Mouse (Mus musculus): ENCODE results near the gene Itpr1.

DNA sequence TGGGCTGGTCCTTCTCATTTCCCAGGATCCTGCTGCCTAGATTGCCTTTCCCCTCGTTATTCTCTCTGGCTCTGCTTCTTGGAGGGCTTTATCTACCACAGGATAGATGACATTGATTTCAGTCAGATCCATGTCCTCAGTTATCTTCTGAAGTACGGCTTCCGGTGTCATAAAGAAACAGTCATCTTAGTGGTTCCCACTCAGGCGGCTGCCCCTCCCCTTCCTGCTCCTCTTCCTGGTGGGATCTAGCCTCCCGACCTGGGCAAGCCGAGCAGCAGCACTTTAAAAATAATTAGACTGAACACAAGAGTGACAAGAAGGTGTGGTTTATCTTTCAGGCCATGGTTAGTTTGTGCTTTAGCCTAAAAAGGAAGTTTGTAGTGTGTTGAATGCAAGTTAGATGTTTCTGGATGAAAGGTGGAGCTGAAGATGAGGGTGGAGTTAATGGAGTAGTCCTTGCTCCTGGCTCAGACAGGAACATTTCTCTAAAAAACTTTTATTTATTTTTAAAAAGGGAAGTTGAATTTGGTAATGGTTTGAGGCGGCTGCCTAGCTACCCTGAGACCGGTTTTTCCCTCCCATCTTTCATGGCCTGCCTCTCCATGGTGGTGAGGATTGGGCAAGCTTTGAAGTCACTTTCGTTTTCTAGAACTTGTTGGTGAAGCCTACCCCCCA lies 94.2 kb downstream of the Itpr1 start:
- TF ChIP-seq CTCF (IDR thresholded peaks at IDR 0.05; ENCODE audit: low read depth, low read length) (no peak), POLR2AphosphoS5 (IDR thresholded peaks at IDR 0.05; ENCODE audit: insufficient replicate concordance, low read depth, low read length) (no peak), GATA1 (IDR thresholded peaks at IDR 0.05; ENCODE audit: borderline replicate concordance, low read length) (no peak), TAL1 (conservative IDR thresholded peaks at IDR 0.05; ENCODE audit: low read depth, low read length) (no peak), GATA2 (IDR thresholded peaks at IDR 0.05; ENCODE audit: borderline replicate concordance, low read depth, low read length) (no peak)
